Mouse (Mus musculus) left cerebral cortex, postnatal 4 days (tissue): ENCODE results near the gene Marf1. TPM values are rescaled to one million over a fixed set of nuclear protein-coding genes. Genes with fewer than 3 reads are reported as not detected.
A peak's percentile ranks its signal among the peaks of the same experiment; 100 is the strongest.
"Not testable (repeated sequence)": the region's sequence is repeated elsewhere in the genome, so short reads cannot be mapped to it uniquely, and the experiment has no call there.

Source experiments
- DNase-seq: peaks from one replicate; pipeline ENCODE4 v3.0.0-alpha.2; 2022
- intact Hi-C: fragments of 180-260 bp; cut with DNase I; formaldehyde crosslinking; loops from one replicate; pipeline ENCODE4 v1.15.1; 2025
- microRNA-seq: library from miRNA; unstranded; fragments of <30 nt; microRNA quantifications from one replicate; pipeline ENCODE4 v1.2.0, GENCODE M21; 2022
- total RNA-seq, 2 experiments: library from RNA; stranded (reverse); gene quantifications; 2 replicates each; pipeline ENCODE4 v1.2.3; 2021

Marf1 gene
- total RNA-seq, 2 experiments from 2014 or later = 43.2 to 45.8 TPM

DNA sequence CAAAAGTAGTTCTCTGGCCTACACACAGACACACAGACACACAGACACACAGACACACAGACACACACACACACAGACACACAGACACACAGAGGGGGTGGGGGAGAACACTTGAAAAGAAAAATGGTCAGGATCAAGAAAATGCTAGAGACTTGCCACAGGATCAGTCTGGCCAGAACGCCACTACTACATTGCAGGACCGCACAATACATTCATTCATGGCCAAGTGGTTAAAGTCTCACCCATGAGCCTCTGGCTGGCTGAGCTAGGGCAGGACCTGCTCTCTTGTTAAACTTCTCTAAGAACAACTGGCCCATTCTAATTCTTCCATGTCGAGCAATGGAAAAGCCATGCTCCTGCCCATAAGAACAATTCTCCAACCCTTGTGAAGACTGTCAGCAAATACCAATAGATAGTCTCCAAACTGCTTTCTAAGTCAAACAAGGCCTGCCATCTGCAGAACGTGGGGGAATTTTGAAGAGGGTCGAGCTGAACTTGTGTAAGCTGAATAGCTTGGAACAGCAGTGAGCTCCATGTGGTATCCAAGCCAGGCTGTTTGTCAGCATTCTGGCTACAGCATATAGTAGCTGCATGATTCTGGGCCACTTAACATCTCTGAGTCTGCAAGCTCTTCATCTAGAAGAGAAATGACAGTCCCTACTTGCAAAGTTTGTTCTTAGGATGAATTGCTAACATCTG lies 92.5 kb downstream of the Marf1 start:
- no peak for DNase-seq
- intact Hi-C loops = no loop called here

DNA sequence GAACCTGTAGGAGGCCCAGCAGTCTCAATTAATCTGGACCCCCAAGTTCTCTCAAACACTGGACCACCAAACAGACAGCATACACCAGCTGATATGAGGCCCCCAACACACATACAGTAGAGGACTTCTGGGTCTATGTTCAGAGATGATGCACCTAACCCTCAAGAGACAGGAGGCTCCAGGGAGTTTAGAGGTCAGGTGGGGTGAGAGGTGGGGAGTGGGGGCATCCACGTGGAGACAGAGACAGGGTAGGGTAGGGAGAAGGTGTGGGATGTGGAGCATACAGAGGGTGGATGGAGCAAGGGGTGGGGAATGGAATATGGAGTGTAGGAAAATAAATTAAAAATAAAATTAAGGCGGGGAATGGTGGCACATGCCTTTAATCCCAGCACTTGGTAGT lies 94.5 kb downstream of the Marf1 start:
- intact Hi-C loops, DNase-seq: not testable (repeated sequence)

- DNase-seq, intact Hi-C loops: not testable (repeated sequence)
Observed at GRCm38 (mm10) chr16:14066571-14066970, 96.6 kb downstream of the Marf1 start.

- no peak for DNase-seq
- intact Hi-C loops = no loop called here
Observed at GRCm38 (mm10) chr16:14059869-14060268, 103.3 kb downstream of the Marf1 start.

Small RNAs within 50 kb of the gene (microRNA-seq; reads per million reads assigned to microRNA genes)
- not detected for gene Gm27671
- gene Mir484 = 2,961 reads per million, percentile 86 among the genes with 10 or more reads in this experiment

Other genes starting within 250 kb of the Marf1 start
- gene 2900011O08Rik, start 176.7 kb downstream of the Marf1 start, total RNA-seq = 100 to 1,000 TPM; 246 to 247 TPM
- gene Ifitm7, start 176.5 kb downstream of the Marf1 start, total RNA-seq = 1 to 10 TPM in 1 of 2 experiments, under 1 TPM in 1; 0.40 to 2.8 TPM
- 10 to 100 TPM; 13.4 to 15.8 TPM for gene Nde1, start 76 bp downstream of the Marf1 start, total RNA-seq
- gene Myh11, start 128.0 kb upstream of the Marf1 start, total RNA-seq = 1 to 10 TPM; 1.6 to 2.0 TPM
- gene Fopnl, start 154.1 kb upstream of the Marf1 start, total RNA-seq = 10 to 100 TPM; 56.9 to 58.6 TPM
- gene Abcc1, start 198.2 kb upstream of the Marf1 start, total RNA-seq = 10 to 100 TPM; 18.1 to 19.2 TPM